Mouse (Mus musculus): Measurements from ENCODE around the gene Clec2d. TPM values are rescaled to one million over a fixed set of nuclear protein-coding genes. Genes with fewer than 3 reads are reported as not detected.

Gene Clec2d
- total and polyA plus RNA-seq, 2 experiments from 2014 or later, result 0.49 to 67.2 TPM

DNA sequence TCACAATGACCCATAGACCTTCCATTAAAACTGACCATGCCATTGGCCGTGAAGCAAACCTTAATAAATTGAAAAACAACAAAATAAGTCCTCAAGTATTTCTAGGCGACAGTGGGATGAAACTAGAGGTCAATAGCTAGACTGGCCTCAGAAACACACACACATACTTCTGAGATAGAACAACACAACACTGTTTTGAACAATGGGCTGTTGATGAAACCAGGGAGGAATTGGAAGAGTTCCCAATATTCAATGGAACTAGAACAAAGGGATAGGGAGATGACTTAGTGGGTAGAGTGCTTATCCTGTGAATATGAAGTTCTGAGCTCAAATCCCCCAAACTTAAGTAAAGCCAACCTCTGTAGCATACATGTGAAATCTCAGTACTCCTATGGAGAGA lies 34.6 kb downstream of the Clec2d start:
- H3K27ac ChIP-seq (ENCODE audit: low read depth), result no peak overlapping the region
- H3K4me1 ChIP-seq (ENCODE audit: control insufficient read depth, insufficient read depth), result peaks cover 7% of the 10 kb centered on the region; the same call in 1 of the 2 replicates
- no peak overlapping the region for H3K9ac ChIP-seq (replicated peaks; ENCODE audit: low read depth, low read length)
- no peaks in the 10 kb centered on the region for H3K36me3 ChIP-seq (replicated peaks; ENCODE audit: control insufficient read depth, insufficient read depth, low read length)
- DNase-seq (ENCODE audit: low spot score), result no peak
- TF ChIP-seq EP300 (IDR thresholded peaks at IDR 0.05; ENCODE audit: low read depth) (no peak), CTCF (IDR thresholded peaks at IDR 0.05; ENCODE audit: low read depth) (no peak)
- no peaks in the 10 kb centered on the region for H3K9me3 ChIP-seq (replicated peaks; ENCODE audit: control insufficient read depth, low read length)
- H3K4me3 ChIP-seq (ENCODE audit: low read depth, low read length), result no peak overlapping the region
- ATAC-seq (ENCODE audit: insufficient read depth, low read depth), result no peak
- WGBS, result 61% methylated on average over 2 of the region's 2 CpGs
- no peak overlapping the region for H3K4me2 ChIP-seq (ENCODE audit: low read depth, low read length)
- H3K27me3 ChIP-seq (ENCODE audit: control insufficient read depth, insufficient read depth, low read length), result no peaks in the 10 kb centered on the region

DNA sequence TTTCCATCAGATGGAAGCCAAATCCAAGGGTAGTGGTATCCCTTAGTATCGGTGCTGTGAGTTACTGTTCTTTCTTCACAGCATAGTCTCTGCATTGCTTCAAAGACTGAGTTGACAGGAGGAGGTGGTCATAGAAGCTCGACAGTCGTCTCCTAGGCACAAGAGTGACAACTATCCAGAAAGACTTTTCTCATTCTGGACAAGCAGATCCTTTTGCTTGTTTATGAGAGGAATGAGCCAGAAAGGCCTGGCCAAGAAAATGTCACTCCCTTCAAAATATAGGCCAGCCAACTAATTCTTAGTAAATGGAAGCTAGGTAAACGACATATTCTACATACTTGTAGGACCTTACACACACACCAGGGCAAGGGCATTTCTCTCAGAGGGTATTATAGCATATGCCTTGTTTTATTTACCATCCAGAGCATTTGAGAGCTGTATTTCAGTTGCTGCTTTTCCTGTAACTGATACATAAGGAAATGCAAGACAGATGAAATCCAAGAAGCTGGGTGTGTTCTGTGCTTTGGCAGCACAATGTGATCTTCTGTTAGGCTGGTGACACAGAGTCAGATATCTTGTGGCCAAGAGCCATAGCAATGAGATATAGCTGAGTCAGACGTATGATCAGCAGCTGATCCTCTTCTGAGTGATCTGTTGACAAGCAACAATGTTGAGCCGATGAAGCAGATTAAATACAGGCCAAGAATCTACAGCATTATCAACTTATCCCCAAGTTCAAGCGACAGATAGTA lies 35.6 kb downstream of the Clec2d start:
- Histone ChIP-seq H3K4me3 (ENCODE audit: low read depth, low read length) (no peak overlapping the region), H3K27me3 (ENCODE audit: control insufficient read depth, insufficient read depth, low read length) (no peaks in the 10 kb centered on the region), H3K36me3 (replicated peaks; ENCODE audit: control insufficient read depth, insufficient read depth, low read length) (no peaks in the 10 kb centered on the region), H3K9me3 (replicated peaks; ENCODE audit: control insufficient read depth, low read length) (no peaks in the 10 kb centered on the region), H3K4me1 (ENCODE audit: control insufficient read depth, insufficient read depth) (peaks cover 7% of the 10 kb centered on the region; the same call in 1 of the 2 replicates), H3K9ac (replicated peaks; ENCODE audit: low read depth, low read length) (no peak overlapping the region), H3K4me2 (ENCODE audit: low read depth, low read length) (no peak overlapping the region), H3K27ac (ENCODE audit: low read depth) (no peak overlapping the region)
- no peak for ATAC-seq (ENCODE audit: insufficient read depth, low read depth)
- TF ChIP-seq EP300 (IDR thresholded peaks at IDR 0.05; ENCODE audit: low read depth) (no peak), CTCF (IDR thresholded peaks at IDR 0.05; ENCODE audit: low read depth) (no peak)
- WGBS, result 48% methylated on average over 7 of the region's 7 CpGs
- no peak for DNase-seq (ENCODE audit: low spot score)

DNA sequence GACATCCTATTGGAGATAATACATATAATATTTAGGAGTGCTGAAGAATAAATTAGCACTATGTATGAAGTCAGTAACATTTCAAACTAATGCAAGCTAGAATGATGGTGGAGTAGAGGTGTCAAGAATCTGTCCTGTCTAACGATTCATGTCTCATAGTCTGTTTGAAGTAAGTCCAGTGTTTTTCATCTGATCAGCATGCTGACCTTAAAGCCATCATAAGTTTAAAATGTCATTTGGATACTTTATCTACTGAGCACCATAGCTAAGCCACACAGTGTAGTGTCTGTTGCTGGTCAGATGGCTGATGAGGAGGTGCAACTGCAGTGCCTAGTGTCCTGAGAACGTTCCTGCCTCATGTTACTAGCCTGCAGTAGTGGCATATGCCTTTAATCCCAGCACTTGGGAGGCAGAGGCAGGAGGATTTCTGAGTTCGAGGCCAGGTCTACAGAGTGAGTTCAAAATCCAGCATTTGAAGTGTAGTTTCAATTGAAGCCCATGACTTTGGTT lies 36.4 kb downstream of the Clec2d start:
- Histone ChIP-seq H3K9me3 (replicated peaks; ENCODE audit: control insufficient read depth, low read length) (no peaks in the 10 kb centered on the region), H3K27me3 (ENCODE audit: control insufficient read depth, insufficient read depth, low read length) (no peaks in the 10 kb centered on the region), H3K4me1 (ENCODE audit: control insufficient read depth, insufficient read depth) (peaks cover 7% of the 10 kb centered on the region; the same call in 1 of the 2 replicates), H3K27ac (ENCODE audit: low read depth) (no peak overlapping the region; the same call in 1 of the 2 replicates), H3K4me2 (ENCODE audit: low read depth, low read length) (no peak overlapping the region), H3K4me3 (ENCODE audit: low read depth, low read length) (no peak overlapping the region), H3K9ac (replicated peaks; ENCODE audit: low read depth, low read length) (no peak overlapping the region), H3K36me3 (replicated peaks; ENCODE audit: control insufficient read depth, insufficient read depth, low read length) (no peaks in the 10 kb centered on the region)
- ATAC-seq (ENCODE audit: insufficient read depth, low read depth), result no peak
- DNase-seq (ENCODE audit: low spot score), result no peak
- WGBS, result 72% methylated on average over 3 of the region's 3 CpGs
- TF ChIP-seq EP300 (IDR thresholded peaks at IDR 0.05; ENCODE audit: low read depth) (no peak), CTCF (IDR thresholded peaks at IDR 0.05; ENCODE audit: low read depth) (no peak)

DNA sequence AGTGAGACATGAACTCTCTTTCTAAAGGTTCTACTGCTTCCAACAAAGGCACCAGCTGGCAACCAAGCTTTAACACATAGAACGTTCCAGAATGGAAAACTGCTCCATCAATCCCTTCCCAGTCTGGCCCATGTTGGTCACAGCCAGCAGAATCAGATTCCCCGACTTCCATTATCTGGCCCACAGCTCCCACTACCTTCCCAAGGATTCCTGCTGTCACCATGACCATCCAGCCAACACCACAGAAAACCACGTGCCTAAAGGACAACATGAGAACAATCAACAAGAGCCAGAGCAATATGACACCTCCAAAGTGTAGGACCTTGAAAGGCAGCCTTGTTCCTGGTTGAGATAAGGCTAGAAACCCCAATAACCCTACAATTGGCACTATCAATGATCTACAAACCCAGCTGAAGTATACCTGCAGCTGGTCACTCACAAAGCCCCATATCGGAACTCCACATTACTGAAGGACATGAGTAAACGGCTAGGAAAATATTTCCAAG lies 37.8 kb downstream of the Clec2d start:
- H3K4me3 ChIP-seq (ENCODE audit: low read depth, low read length), result no peak overlapping the region
- TF ChIP-seq CTCF (IDR thresholded peaks at IDR 0.05; ENCODE audit: low read depth) (no peak), EP300 (IDR thresholded peaks at IDR 0.05; ENCODE audit: low read depth) (no peak)
- no peaks in the 10 kb centered on the region; the same call in 1 of the 2 replicates for H3K4me1 ChIP-seq (ENCODE audit: control insufficient read depth, insufficient read depth)
- H3K27me3 ChIP-seq (ENCODE audit: control insufficient read depth, insufficient read depth, low read length), result no peaks in the 10 kb centered on the region
- H3K27ac ChIP-seq (ENCODE audit: low read depth), result no peak overlapping the region
- no peak overlapping the region for H3K4me2 ChIP-seq (ENCODE audit: low read depth, low read length)
- H3K9ac ChIP-seq (replicated peaks; ENCODE audit: low read depth, low read length), result no peak overlapping the region
- WGBS, result 69% methylated on average over 5 of the region's 5 CpGs
- no peaks in the 10 kb centered on the region for H3K36me3 ChIP-seq (replicated peaks; ENCODE audit: control insufficient read depth, insufficient read depth, low read length)
- DNase-seq (ENCODE audit: low spot score) (no peak), ATAC-seq (ENCODE audit: insufficient read depth, low read depth) (no peak)
- H3K9me3 ChIP-seq (replicated peaks; ENCODE audit: control insufficient read depth, low read length), result no peaks in the 10 kb centered on the region

DNA sequence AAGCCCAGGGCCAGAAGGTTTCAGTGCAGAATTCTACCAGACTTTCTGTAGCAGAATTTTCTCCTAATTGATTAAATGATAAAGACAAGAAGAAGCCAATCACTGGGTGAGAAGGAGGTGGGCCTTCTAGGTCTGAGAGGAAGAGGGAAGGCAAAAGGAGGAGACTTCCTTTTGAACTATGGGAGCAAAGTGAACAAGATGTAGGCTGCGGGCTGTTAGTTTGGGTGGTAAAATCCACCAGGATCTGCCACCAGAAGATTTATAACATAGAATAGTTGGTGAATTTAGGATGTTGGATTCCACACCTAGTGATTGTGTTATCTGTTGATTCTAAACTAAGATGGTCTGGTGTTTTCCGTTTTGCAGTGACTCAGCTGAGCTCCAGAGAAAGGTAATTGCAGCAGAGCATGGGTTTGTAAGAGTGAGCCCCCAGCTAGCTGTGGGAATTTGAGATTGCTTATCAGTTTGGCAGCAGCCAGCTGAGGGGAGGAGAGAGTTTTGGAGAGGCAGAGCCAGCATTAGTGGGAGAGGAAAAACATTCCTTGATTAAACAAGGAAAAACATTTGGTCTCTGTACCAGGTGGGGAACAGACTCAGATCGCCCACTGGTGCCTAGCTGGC lies 39.6 kb downstream of the Clec2d start:
- no peaks in the 10 kb centered on the region for H3K27me3 ChIP-seq (ENCODE audit: control insufficient read depth, insufficient read depth, low read length)
- no peaks in the 10 kb centered on the region; the same call in 1 of the 2 replicates for H3K4me1 ChIP-seq (ENCODE audit: control insufficient read depth, insufficient read depth)
- WGBS, result 37% methylated on average over 3 of the region's 3 CpGs

More for the DNA sequence above, 39.6 kb downstream of the Clec2d start:
- Histone ChIP-seq H3K4me3 (ENCODE audit: low read depth, low read length) (no peak overlapping the region), H3K9ac (replicated peaks; ENCODE audit: low read depth, low read length) (no peak overlapping the region), H3K27ac (ENCODE audit: low read depth) (no peak overlapping the region), H3K9me3 (replicated peaks; ENCODE audit: control insufficient read depth, low read length) (no peaks in the 10 kb centered on the region), H3K36me3 (replicated peaks; ENCODE audit: control insufficient read depth, insufficient read depth, low read length) (no peaks in the 10 kb centered on the region), H3K4me2 (ENCODE audit: low read depth, low read length) (no peak overlapping the region)
- ATAC-seq (ENCODE audit: insufficient read depth, low read depth) (no peak), DNase-seq (ENCODE audit: low spot score) (no peak)
- no peak for TF ChIP-seq EP300 (IDR thresholded peaks at IDR 0.05; ENCODE audit: low read depth)
- TF ChIP-seq CTCF (IDR thresholded peaks at IDR 0.05; ENCODE audit: low read depth), result no peak

All from heart, postnatal 0 days (tissue).